ENCODE assay signal across 9 mouse cellular contexts in genomic region chr17:56257181-56257894, GRCm38 (mm10). TPM values are rescaled to one million over a fixed set of nuclear protein-coding genes. Genes with fewer than 3 reads are reported as not detected.
DNase-seq lines count a peak whose midpoint lies in the region; ATAC-seq and TF ChIP-seq lines count a peak whose summit lies in the region.
"Had no signal": no experiment of that assay in that cellular context is flagged by ENCODE, and none has a peak within 500 bp of the region (broad histone marks: within the 10 kb centered on the region; RNA-seq: fewer than 3 reads in every experiment).

No protein-coding gene starts in this region.

- H3K27ac ChIP-seq in embryonic facial prominence, embryonic 11.5 days (replicated peaks; ENCODE audit: low read depth, low read length), result no peak overlapping the region
- H3K27ac ChIP-seq in intestine, embryonic 14.5 days (ENCODE audit: low read depth), result no peak overlapping the region
- peak overlapping the region; percentile 76 for H3K27ac ChIP-seq in liver, postnatal 0 days (ENCODE audit: low read depth)

- DNase-seq in 416B (ENCODE audit: low read depth), result peak; percentile 35
- no peak for DNase-seq in embryonic facial prominence, embryonic 11.5 days (ENCODE audit: low spot score)
- no peak for DNase-seq in intestine, embryonic 14.5 days (ENCODE audit: low spot score)
- no peak for DNase-seq in liver, postnatal 0 days
- no peak for DNase-seq in Muller cell, postnatal 12 days (ENCODE audit: inconsistent ontology term)
- DNase-seq in frontal cortex, postnatal 14 days (ENCODE audit: low spot score in 2 of 2), result no peak

- H3K9ac ChIP-seq in embryonic facial prominence, embryonic 11.5 days (replicated peaks; ENCODE audit: low read length), result peak overlapping the region; percentile 53
- peak overlapping the region; percentile 53 for H3K9ac ChIP-seq in intestine, embryonic 14.5 days (ENCODE audit: low read length)
- peak overlapping the region; percentile 78 for H3K9ac ChIP-seq in liver, postnatal 0 days (replicated peaks)

- H3K27me3 ChIP-seq in erythroblast, embryonic 14.5 days (ENCODE audit: control insufficient read depth), result no peaks in the 10 kb centered on the region
- H3K27me3 ChIP-seq in embryonic facial prominence, embryonic 11.5 days (ENCODE audit: control insufficient read depth, insufficient read depth, low read length), result no peaks in the 10 kb centered on the region
- no peaks in the 10 kb centered on the region for H3K27me3 ChIP-seq in intestine, embryonic 14.5 days (replicated peaks; ENCODE audit: control insufficient read depth, insufficient read depth, low read length)
- H3K27me3 ChIP-seq in liver, postnatal 0 days (ENCODE audit: insufficient read depth, low read length), result no peaks in the 10 kb centered on the region

- H3K9me3 ChIP-seq in erythroblast, embryonic 14.5 days (ENCODE audit: control insufficient read depth, low read length), result no peaks in the 10 kb centered on the region
- H3K9me3 ChIP-seq in embryonic facial prominence, embryonic 11.5 days (replicated peaks; ENCODE audit: control insufficient read depth, low read length), result no peaks in the 10 kb centered on the region
- no peaks in the 10 kb centered on the region for H3K9me3 ChIP-seq in intestine, embryonic 14.5 days (ENCODE audit: control insufficient read depth, low read length)
- no peaks in the 10 kb centered on the region for H3K9me3 ChIP-seq in liver, postnatal 0 days (ENCODE audit: low read length)

- no peak for TF ChIP-seq CTCF in liver, postnatal 0 days (IDR thresholded peaks at IDR 0.05; ENCODE audit: low read depth)

- peaks cover 57% of the 10 kb centered on the region for H3K4me1 ChIP-seq in erythroblast, embryonic 14.5 days (ENCODE audit: control insufficient read depth)
- no peaks in the 10 kb centered on the region for H3K4me1 ChIP-seq in embryonic facial prominence, embryonic 11.5 days (ENCODE audit: control insufficient read depth, insufficient read depth, low read length)
- H3K4me1 ChIP-seq in intestine, embryonic 14.5 days (replicated peaks; ENCODE audit: control insufficient read depth, insufficient read depth, low read length), result peaks cover 14% of the 10 kb centered on the region
- H3K4me1 ChIP-seq in liver, postnatal 0 days (ENCODE audit: insufficient read depth), result peaks cover 34% of the 10 kb centered on the region

- WGBS in embryonic facial prominence, embryonic 11.5 days, result 13% methylated on average over 46 of the region's 58 CpGs
- 9% methylated on average over 55 of the region's 58 CpGs for WGBS in intestine, embryonic 14.5 days
- WGBS in liver, postnatal 0 days (ENCODE audit: insufficient replicate concordance), result 7% methylated on average over 48 of the region's 58 CpGs

- no peak for TF ChIP-seq EP300 in liver, postnatal 0 days (IDR thresholded peaks at IDR 0.05; ENCODE audit: low read depth)

- peaks cover 50% of the 10 kb centered on the region for H3K36me3 ChIP-seq in erythroblast, embryonic 14.5 days (ENCODE audit: control insufficient read depth)
- no peaks in the 10 kb centered on the region for H3K36me3 ChIP-seq in embryonic facial prominence, embryonic 11.5 days (replicated peaks; ENCODE audit: control insufficient read depth, insufficient read depth, low read depth, low read length)
- peaks cover 41% of the 10 kb centered on the region for H3K36me3 ChIP-seq in intestine, embryonic 14.5 days (ENCODE audit: control insufficient read depth, insufficient read depth, low read length)
- H3K36me3 ChIP-seq in liver, postnatal 0 days (replicated peaks; ENCODE audit: insufficient read depth, low read length), result peaks cover 24% of the 10 kb centered on the region

- H3K4me3 ChIP-seq in erythroblast, embryonic 14.5 days (replicated peaks), result peak overlapping the region; percentile 78
- H3K4me3 ChIP-seq in embryonic facial prominence, embryonic 11.5 days (ENCODE audit: low read depth, low read length), result peak overlapping the region; percentile 68
- H3K4me3 ChIP-seq in intestine, embryonic 14.5 days (ENCODE audit: low read depth, low read length), result peak overlapping the region; percentile 74
- H3K4me3 ChIP-seq in liver, postnatal 0 days (ENCODE audit: low read depth, low read length), result peak overlapping the region; percentile 76

- peak overlapping the region; percentile 90 for H3K4me2 ChIP-seq in embryonic facial prominence, embryonic 11.5 days (ENCODE audit: low read depth, low read length)
- H3K4me2 ChIP-seq in intestine, embryonic 14.5 days (ENCODE audit: low read length), result peak overlapping the region; percentile 87
- peak overlapping the region; percentile 87 for H3K4me2 ChIP-seq in liver, postnatal 0 days (ENCODE audit: low read depth, low read length)

- no peak for ATAC-seq in erythroblast, adult 5-6 weeks (replicated peaks; ENCODE audit: low FRiP score, poor library complexity, severe bottlenecking)
- no peak for ATAC-seq in embryonic facial prominence, embryonic 11.5 days (replicated peaks; ENCODE audit: insufficient number of reproducible peaks, low FRiP score, low TSS enrichment, low read depth)
- no peak for ATAC-seq in intestine, embryonic 14.5 days (replicated peaks; ENCODE audit: low FRiP score, low TSS enrichment, low read depth)
- ATAC-seq in liver, postnatal 0 days, result peak; percentile 4; the same call in 1 of the 2 replicates

RNA-seq across cellular contexts. Expression of gene Fem1a, which starts 0.7 kb away (rescaled TPM):
- 0.64 and 0.80 TPM in 2 replicates for polyA plus RNA-seq in erythroblast, embryonic 14.5 days (2012)
- total RNA-seq in erythroblast, adult 5-6 weeks (2015; ENCODE audit: low replicate concordance), result 2.7 TPM in 2 replicates
- total RNA-seq in erythroblast, adult 5-6 weeks (2017; ENCODE audit: low replicate concordance), result 4.9 and 5.3 TPM in 2 replicates
- 10.1 and 11.6 TPM in 2 replicates for polyA plus RNA-seq in embryonic facial prominence, embryonic 11.5 days (2014; fragmentation: Nextera tagmentation; extraction: Ambion mirVana)
- polyA plus RNA-seq in intestine, embryonic 14.5 days (2014; fragmentation: Nextera tagmentation; extraction: Ambion mirVana), result 15.3 and 16.1 TPM in 2 replicates
- polyA plus RNA-seq in liver, postnatal 0 days (2015; fragmentation: Nextera tagmentation; extraction: Ambion mirVana), result 5.1 and 5.2 TPM in 2 replicates

RNA-seq across cellular contexts. Expression of gene Ticam1, which starts 19.2 kb away (rescaled TPM):
- 0.90 and 0.96 TPM in 2 replicates for polyA plus RNA-seq in erythroblast, embryonic 14.5 days (2012)
- 2.5 and 5.0 TPM in 2 replicates for total RNA-seq in erythroblast, adult 5-6 weeks (2015; ENCODE audit: low replicate concordance)
- total RNA-seq in erythroblast, adult 5-6 weeks (2017; ENCODE audit: low replicate concordance), result 1.3 and 2.8 TPM in 2 replicates
- 2.9 and 3.6 TPM in 2 replicates for polyA plus RNA-seq in embryonic facial prominence, embryonic 11.5 days (2014; fragmentation: Nextera tagmentation; extraction: Ambion mirVana)
- polyA plus RNA-seq in intestine, embryonic 14.5 days (2014; fragmentation: Nextera tagmentation; extraction: Ambion mirVana), result 7.1 and 11.3 TPM in 2 replicates
- polyA plus RNA-seq in liver, postnatal 0 days (2015; fragmentation: Nextera tagmentation; extraction: Ambion mirVana), result 2.6 and 3.1 TPM in 2 replicates

RNA-seq across cellular contexts. Expression of gene Plin3, which starts 35.3 kb away (rescaled TPM):
- 0.86 and 1.3 TPM in 2 replicates for polyA plus RNA-seq in erythroblast, embryonic 14.5 days (2012)
- total RNA-seq in erythroblast, adult 5-6 weeks (2015; ENCODE audit: low replicate concordance), result 3.1 and 4.0 TPM in 2 replicates
- 5.4 and 5.9 TPM in 2 replicates for total RNA-seq in erythroblast, adult 5-6 weeks (2017; ENCODE audit: low replicate concordance)
- polyA plus RNA-seq in embryonic facial prominence, embryonic 11.5 days (2014; fragmentation: Nextera tagmentation; extraction: Ambion mirVana), result 33.0 and 48.5 TPM in 2 replicates
- polyA plus RNA-seq in intestine, embryonic 14.5 days (2014; fragmentation: Nextera tagmentation; extraction: Ambion mirVana), result 88.2 and 95.1 TPM in 2 replicates
- polyA plus RNA-seq in liver, postnatal 0 days (2015; fragmentation: Nextera tagmentation; extraction: Ambion mirVana), result 25.8 and 26.8 TPM in 2 replicates

RNA-seq across cellular contexts. Expression of gene Dpp9, which starts 38.6 kb away (rescaled TPM):
- 5.6 and 6.1 TPM in 2 replicates for polyA plus RNA-seq in erythroblast, embryonic 14.5 days (2012)
- 9.8 and 11.5 TPM in 2 replicates for total RNA-seq in erythroblast, adult 5-6 weeks (2015; ENCODE audit: low replicate concordance)
- total RNA-seq in erythroblast, adult 5-6 weeks (2017; ENCODE audit: low replicate concordance), result 5.2 TPM in 2 replicates
- 23.7 and 33.1 TPM in 2 replicates for polyA plus RNA-seq in embryonic facial prominence, embryonic 11.5 days (2014; fragmentation: Nextera tagmentation; extraction: Ambion mirVana)
- polyA plus RNA-seq in intestine, embryonic 14.5 days (2014; fragmentation: Nextera tagmentation; extraction: Ambion mirVana), result 35.4 and 36.2 TPM in 2 replicates
- 10.2 and 12.1 TPM in 2 replicates for polyA plus RNA-seq in liver, postnatal 0 days (2015; fragmentation: Nextera tagmentation; extraction: Ambion mirVana)

RNA-seq across cellular contexts. Expression of gene Arrdc5, which starts 42.7 kb away (rescaled TPM):
- not detected in 2 replicates for polyA plus RNA-seq in erythroblast, embryonic 14.5 days (2012)
- not detected in 2 replicates for total RNA-seq in erythroblast, adult 5-6 weeks (2015; ENCODE audit: low replicate concordance)
- total RNA-seq in erythroblast, adult 5-6 weeks (2017; ENCODE audit: low replicate concordance), result not detected in 2 replicates
- polyA plus RNA-seq in embryonic facial prominence, embryonic 11.5 days (2014; fragmentation: Nextera tagmentation; extraction: Ambion mirVana), result not detected in 2 replicates
- 0.17 TPM in 1 of 2 replicates, not detected in the other for polyA plus RNA-seq in intestine, embryonic 14.5 days (2014; fragmentation: Nextera tagmentation; extraction: Ambion mirVana)
- polyA plus RNA-seq in liver, postnatal 0 days (2015; fragmentation: Nextera tagmentation; extraction: Ambion mirVana), result not detected in 2 replicates
- total RNA-seq: hematopoietic stem cell, adult 5-6 weeks had no signal

Comparison
In these comparisons a context has a peak if more than half of its experiments do, and no peak if none do; other contexts are left out.
1. RNA of gene Plin3, which starts 35.3 kb away (polyA plus RNA-seq): 88.2 to 95.1 TPM in intestine, embryonic 14.5 days, 33.0 to 48.5 TPM in embryonic facial prominence, embryonic 11.5 days and 25.8 to 26.8 TPM in liver, postnatal 0 days; 0.86 to 1.3 TPM in erythroblast, embryonic 14.5 days; every median in the first group is over 10 times any median in the second.
2. Peak in every context shown above with its lines, with median percentiles within 50 percentile points of each other: H3K4me3 ChIP-seq, H3K4me2 ChIP-seq and H3K9ac ChIP-seq.